Mouse (Mus musculus): Measurements from ENCODE around the gene Notch1. TPM values are rescaled to one million over a fixed set of nuclear protein-coding genes. Genes with fewer than 3 reads are reported as not detected.
A peak's percentile ranks its signal among the peaks of the same experiment; 100 is the strongest.

Notch1 gene
- polyA plus RNA-seq, 1 experiment from 2014 or later = 17.3 TPM

GRCm38 (mm10) chr2:26498694-26499093 is 17.8 kb downstream of the Notch1 start:
- ATAC-seq (ENCODE audit: insufficient number of reproducible peaks, insufficient read depth, low FRiP score, low TSS enrichment, low read depth) = no peak
- no peak overlapping the region for H3K27ac ChIP-seq

DNA sequence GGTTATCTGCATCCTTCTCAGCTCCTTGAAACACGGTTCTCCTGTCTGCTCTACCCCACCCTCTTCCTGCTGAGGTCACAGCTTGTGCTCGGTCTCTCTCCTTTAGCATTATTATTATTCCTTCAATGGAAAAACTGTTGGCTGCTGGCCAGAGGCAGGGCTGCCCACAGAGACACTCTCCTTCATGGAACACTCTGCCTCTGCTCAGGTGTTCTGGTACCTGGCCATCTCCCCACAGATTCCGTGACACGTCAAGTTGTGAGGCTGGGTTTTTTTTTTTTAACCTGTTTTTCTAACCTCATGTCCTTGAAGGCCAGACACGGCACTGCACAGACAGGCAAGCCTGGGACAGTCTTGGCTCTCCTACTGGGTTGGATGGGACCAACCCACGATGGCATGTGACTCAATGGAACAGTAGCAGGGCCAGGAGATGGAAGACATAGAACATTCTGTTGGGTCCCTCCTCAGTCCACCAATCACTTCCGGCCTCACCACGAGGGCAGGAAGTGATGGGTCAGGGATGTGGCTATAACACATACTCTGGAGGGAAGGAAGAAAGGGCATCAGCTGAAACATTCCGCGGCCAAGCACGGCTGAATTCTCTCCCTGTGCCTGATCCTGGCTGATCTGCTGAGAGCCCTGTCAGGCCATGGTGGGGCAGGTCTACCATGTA is 18.5 kb downstream of the Notch1 start:
- ATAC-seq (ENCODE audit: insufficient number of reproducible peaks, insufficient read depth, low FRiP score, low TSS enrichment, low read depth) = no peak
- H3K27me3 ChIP-seq = peaks cover 17% of the 10 kb centered on the region
- H3K27ac ChIP-seq = no peak overlapping the region; the same call in 1 of the 2 replicates
- no peaks in the 10 kb centered on the region for H3K9me3 ChIP-seq
- H3K9ac ChIP-seq = peak overlapping the region; percentile 21; the same call in 1 of the 2 replicates
- no peak overlapping the region for H3K4me3 ChIP-seq
- 0 out of 2 replicates have a peak, but pooled peaks cover 7% of the 10 kb centered on the region for H3K36me3 ChIP-seq
- 67% methylated on average over 11 of the region's 11 CpGs for WGBS
- peak overlapping the region; percentile 22 for H3K4me2 ChIP-seq
- peaks cover 92% of the 10 kb centered on the region for H3K4me1 ChIP-seq

More at GRCm38 (mm10) chr2:26498694-26499093, 17.8 kb downstream of the Notch1 start:
- 0 out of 2 replicates have a peak, but pooled peaks cover 7% of the 10 kb centered on the region for H3K36me3 ChIP-seq
- peaks cover 17% of the 10 kb centered on the region for H3K27me3 ChIP-seq
- 78% methylated on average over 8 of the region's 8 CpGs for WGBS
- H3K9ac ChIP-seq = no peak overlapping the region
- no peak overlapping the region for H3K4me2 ChIP-seq
- H3K4me3 ChIP-seq = no peak overlapping the region
- H3K9me3 ChIP-seq = no peaks in the 10 kb centered on the region
- peaks cover 85% of the 10 kb centered on the region for H3K4me1 ChIP-seq

DNA sequence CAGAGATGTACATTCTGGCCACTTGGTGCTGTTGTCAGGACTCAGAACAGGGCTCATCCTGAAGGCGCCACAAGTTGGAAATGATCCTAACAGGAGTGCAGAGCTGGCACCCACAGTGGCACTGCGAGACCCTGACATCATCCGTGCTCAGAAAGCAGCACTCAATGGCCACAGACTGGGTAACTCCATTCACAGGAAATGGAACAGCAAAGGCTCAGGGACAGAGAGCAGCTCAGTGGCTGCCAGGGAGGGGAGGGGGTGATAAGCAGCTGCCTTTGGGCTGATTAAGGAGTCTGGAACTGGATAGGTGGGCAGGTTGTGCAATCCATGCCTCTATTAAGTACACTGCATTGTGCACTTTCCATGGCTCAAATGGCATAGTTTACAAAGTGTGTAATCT is 20.0 kb downstream of the Notch1 start:
- Histone ChIP-seq H3K27ac (0 out of 2 replicates have a peak overlapping the region, but pooled peaks have one; percentile 22), H3K9ac (no peak overlapping the region), H3K4me2 (no peak overlapping the region), H3K27me3 (peaks cover 7% of the 10 kb centered on the region), H3K4me3 (no peak overlapping the region), H3K9me3 (no peaks in the 10 kb centered on the region), H3K4me1 (peaks cover 94% of the 10 kb centered on the region), H3K36me3 (0 out of 2 replicates have a peak, but pooled peaks cover 7% of the 10 kb centered on the region)
- ATAC-seq (ENCODE audit: insufficient number of reproducible peaks, insufficient read depth, low FRiP score, low TSS enrichment, low read depth) = no peak
- 78% methylated on average over 3 of the region's 3 CpGs for WGBS

DNA sequence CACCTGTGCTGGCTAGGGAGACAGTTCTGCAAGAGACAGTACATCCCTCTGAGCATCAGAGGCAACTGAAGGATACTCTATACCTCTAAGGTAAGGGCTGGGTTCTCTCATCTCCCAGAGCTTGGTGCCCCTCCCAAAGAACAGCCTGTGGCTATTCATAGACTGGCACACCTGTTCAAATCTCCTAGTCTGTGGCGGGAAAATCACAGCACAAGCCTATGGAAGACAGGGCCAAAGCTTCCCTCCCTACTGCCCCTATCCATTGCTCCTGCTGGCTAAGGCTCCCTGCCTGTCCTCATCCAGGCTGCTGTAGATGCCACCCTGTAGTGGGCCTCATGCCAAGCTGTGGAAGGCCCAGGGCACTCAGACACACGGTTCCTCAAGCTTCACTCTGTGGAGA is 20.8 kb downstream of the Notch1 start:
- WGBS = 77% methylated on average over 2 of the region's 2 CpGs
- no peaks in the 10 kb centered on the region for H3K9me3 ChIP-seq
- ATAC-seq (ENCODE audit: insufficient number of reproducible peaks, insufficient read depth, low FRiP score, low TSS enrichment, low read depth) = no peak
- no peaks in the 10 kb centered on the region for H3K27me3 ChIP-seq
- H3K9ac ChIP-seq = 0 out of 2 replicates have a peak overlapping the region, but pooled peaks have one; percentile 6
- H3K4me1 ChIP-seq = peaks cover 93% of the 10 kb centered on the region
- no peak overlapping the region for H3K4me2 ChIP-seq
- 0 out of 2 replicates have a peak, but pooled peaks cover 7% of the 10 kb centered on the region for H3K36me3 ChIP-seq
- H3K4me3 ChIP-seq = no peak overlapping the region
- peak overlapping the region; percentile 85; the same call in 1 of the 2 replicates for H3K27ac ChIP-seq

- H3K36me3 ChIP-seq = 0 out of 2 replicates have a peak, but pooled peaks cover 7% of the 10 kb centered on the region
- 58% methylated on average over 5 of the region's 5 CpGs for WGBS
- ATAC-seq (ENCODE audit: insufficient number of reproducible peaks, insufficient read depth, low FRiP score, low TSS enrichment, low read depth) = no peak
- H3K9me3 ChIP-seq = no peaks in the 10 kb centered on the region
- H3K4me3 ChIP-seq = no peak overlapping the region
- H3K27ac ChIP-seq = peak overlapping the region; percentile 85
- peak overlapping the region; percentile 44; the same call in 1 of the 2 replicates for H3K4me2 ChIP-seq
- H3K27me3 ChIP-seq = no peaks in the 10 kb centered on the region
- 0 out of 2 replicates have a peak overlapping the region, but pooled peaks have one; percentile 37 for H3K9ac ChIP-seq
- H3K4me1 ChIP-seq = peaks cover 93% of the 10 kb centered on the region
These were observed 21.5 kb downstream of the Notch1 start for GRCm38 (mm10) chr2:26494991-26495390.

GRCm38 (mm10) chr2:26494396-26494795 is 22.1 kb downstream of the Notch1 start:
- H3K4me2 ChIP-seq = peak overlapping the region; percentile 44
- 11% methylated on average over 7 of the region's 7 CpGs for WGBS
- H3K36me3 ChIP-seq = 0 out of 2 replicates have a peak, but pooled peaks cover 7% of the 10 kb centered on the region
- H3K4me3 ChIP-seq = no peak overlapping the region
- peaks cover 92% of the 10 kb centered on the region for H3K4me1 ChIP-seq
- H3K27ac ChIP-seq = peak overlapping the region; percentile 85
- no peaks in the 10 kb centered on the region for H3K9me3 ChIP-seq
- 0 out of 2 replicates have a peak, but pooled peaks have one; percentile 9 for ATAC-seq (ENCODE audit: insufficient number of reproducible peaks, insufficient read depth, low FRiP score, low TSS enrichment, low read depth)
- H3K9ac ChIP-seq = peak overlapping the region; percentile 37; the same call in 1 of the 2 replicates
- no peaks in the 10 kb centered on the region for H3K27me3 ChIP-seq

- 19% methylated on average over 9 of the region's 9 CpGs for WGBS
- H3K27ac ChIP-seq = peak overlapping the region; percentile 85
- no peaks in the 10 kb centered on the region for H3K27me3 ChIP-seq
- 0 out of 2 replicates have a peak, but pooled peaks cover 6% of the 10 kb centered on the region for H3K36me3 ChIP-seq
- no peak overlapping the region for H3K4me3 ChIP-seq
- ATAC-seq (ENCODE audit: insufficient number of reproducible peaks, insufficient read depth, low FRiP score, low TSS enrichment, low read depth) = no peak
- H3K9ac ChIP-seq = peak overlapping the region; percentile 57; the same call in 1 of the 2 replicates
- H3K4me1 ChIP-seq = peaks cover 97% of the 10 kb centered on the region
- peak overlapping the region; percentile 44 for H3K4me2 ChIP-seq
- no peaks in the 10 kb centered on the region for H3K9me3 ChIP-seq
These were observed 23.3 kb downstream of the Notch1 start for GRCm38 (mm10) chr2:26493021-26493781.

- no peak for ATAC-seq (ENCODE audit: insufficient number of reproducible peaks, insufficient read depth, low FRiP score, low TSS enrichment, low read depth)
- H3K4me2 ChIP-seq = 0 out of 2 replicates have a peak overlapping the region, but pooled peaks have one; percentile 5
- 0 out of 2 replicates have a peak overlapping the region, but pooled peaks have one; percentile 1 for H3K9ac ChIP-seq
- WGBS = 33% methylated on average over 4 of the region's 4 CpGs
- no peak overlapping the region for H3K4me3 ChIP-seq
- H3K4me1 ChIP-seq = peaks cover 97% of the 10 kb centered on the region
- H3K36me3 ChIP-seq = 0 out of 2 replicates have a peak, but pooled peaks cover 4% of the 10 kb centered on the region
- H3K9me3 ChIP-seq = no peaks in the 10 kb centered on the region
- no peaks in the 10 kb centered on the region for H3K27me3 ChIP-seq
- peak overlapping the region; percentile 65; the same call in 1 of the 2 replicates for H3K27ac ChIP-seq
These were observed 25.6 kb downstream of the Notch1 start for GRCm38 (mm10) chr2:26490760-26491301.

GRCm38 (mm10) chr2:26488535-26489135 is 27.8 kb downstream of the Notch1 start:
- peak overlapping the region; percentile 20; the same call in 1 of the 2 replicates for H3K4me2 ChIP-seq
- H3K27ac ChIP-seq = peak overlapping the region; percentile 65
- H3K36me3 ChIP-seq = peaks cover 16% of the 10 kb centered on the region
- H3K4me1 ChIP-seq = peaks cover 92% of the 10 kb centered on the region
- H3K9me3 ChIP-seq = no peaks in the 10 kb centered on the region
- WGBS = 47% methylated on average over 9 of the region's 9 CpGs
- no peak overlapping the region; the same call in 1 of the 2 replicates for H3K9ac ChIP-seq
- no peak for ATAC-seq (ENCODE audit: insufficient number of reproducible peaks, insufficient read depth, low FRiP score, low TSS enrichment, low read depth)
- H3K27me3 ChIP-seq = no peaks in the 10 kb centered on the region
- no peak overlapping the region for H3K4me3 ChIP-seq

- Histone ChIP-seq H3K4me1 (peaks cover 88% of the 10 kb centered on the region), H3K27ac (peak overlapping the region; percentile 65), H3K36me3 (peaks cover 27% of the 10 kb centered on the region), H3K9ac (peak overlapping the region; percentile 32; the same call in 1 of the 2 replicates), H3K27me3 (no peaks in the 10 kb centered on the region), H3K4me2 (peak overlapping the region; percentile 20; the same call in 1 of the 2 replicates), H3K4me3 (no peak overlapping the region), H3K9me3 (no peaks in the 10 kb centered on the region)
- WGBS = 39% methylated on average over 18 of the region's 18 CpGs
- no peak for ATAC-seq (ENCODE audit: insufficient number of reproducible peaks, insufficient read depth, low FRiP score, low TSS enrichment, low read depth)
These were observed 29.0 kb downstream of the Notch1 start for GRCm38 (mm10) chr2:26487322-26488021.

Measured in embryonic facial prominence, embryonic 13.5 days (tissue).